ENCODE assay signal across 16 mouse cellular contexts in genomic region chr14:30743891-30744290, GRCm38 (mm10).
"Had no signal": no experiment of that assay in that cellular context is flagged by ENCODE, and none has a peak within 500 bp of the region (broad histone marks: within the 10 kb centered on the region; RNA-seq: fewer than 3 reads in every experiment).

No protein-coding gene starts in this region.

- H3K4me1 ChIP-seq: lung, embryonic 15.5 days; midbrain, embryonic 13.5 days; midbrain, embryonic 15.5 days; neural tube, embryonic 13.5 days had no signal

- H3K9me3 ChIP-seq: liver, embryonic 15.5 days; lung, embryonic 15.5 days; megakaryocyte, embryonic 14.5 days; midbrain, embryonic 13.5 days; midbrain, embryonic 15.5 days; neural tube, embryonic 13.5 days had no signal

- H3K4me3 ChIP-seq: liver, embryonic 15.5 days; lung, embryonic 15.5 days; megakaryocyte, embryonic 14.5 days; midbrain, embryonic 13.5 days; midbrain, embryonic 15.5 days; myocyte; neural tube, embryonic 13.5 days had no signal

- H3K36me3 ChIP-seq: lung, embryonic 15.5 days; midbrain, embryonic 15.5 days; neural tube, embryonic 13.5 days had no signal

- H3K27ac ChIP-seq: liver, embryonic 15.5 days; lung, embryonic 15.5 days; macrophage; midbrain, embryonic 13.5 days; midbrain, embryonic 15.5 days; neural tube, embryonic 13.5 days had no signal

- H3K9ac ChIP-seq: liver, embryonic 15.5 days; liver, postnatal 0 days; lung, embryonic 15.5 days; midbrain, embryonic 13.5 days; midbrain, embryonic 15.5 days; neural tube, embryonic 13.5 days had no signal

- DNase-seq: liver, postnatal 0 days; lung, adult 2 months; right cerebral cortex, postnatal 14 days; right cerebral cortex, postnatal 4 days; spleen, adult 18-20 months; thymus, adult 18-20 months; thymus, postnatal 14 days; thymus, postnatal 36 days had no signal

- H3K27me3 ChIP-seq: liver, embryonic 15.5 days; lung, embryonic 15.5 days; megakaryocyte, embryonic 14.5 days; midbrain, embryonic 13.5 days; midbrain, embryonic 15.5 days; neural tube, embryonic 13.5 days had no signal
